Mouse (Mus musculus) thymus, postnatal 0 days (tissue): ENCODE results near the gene Gm20388. TPM values are rescaled to one million over a fixed set of nuclear protein-coding genes. Genes with fewer than 3 reads are reported as not detected.
A peak's percentile ranks its signal among the peaks of the same experiment; 100 is the strongest.

ENCODE experiments used
- DNase-seq: peaks from one replicate; pipeline ENCODE4 v3.0.0-alpha.2; 2015; ENCODE audit warnings: low spot score
- polyA plus RNA-seq: library from polyadenylated mRNA; unstranded; fragments of >200 nt; fragmentation: Nextera tagmentation; extraction: Ambion mirVana; gene quantifications from 2 replicates; pipeline ENCODE4 v1.2.1, GENCODE M21; 2015

Gene Gm20388
- polyA plus RNA-seq, 1 experiment from 2014 or later, result not detected

- no peak for DNase-seq
Observed at GRCm38 (mm10) chr8:120007178-120007577, 96.5 kb downstream of the Gm20388 start.

DNA sequence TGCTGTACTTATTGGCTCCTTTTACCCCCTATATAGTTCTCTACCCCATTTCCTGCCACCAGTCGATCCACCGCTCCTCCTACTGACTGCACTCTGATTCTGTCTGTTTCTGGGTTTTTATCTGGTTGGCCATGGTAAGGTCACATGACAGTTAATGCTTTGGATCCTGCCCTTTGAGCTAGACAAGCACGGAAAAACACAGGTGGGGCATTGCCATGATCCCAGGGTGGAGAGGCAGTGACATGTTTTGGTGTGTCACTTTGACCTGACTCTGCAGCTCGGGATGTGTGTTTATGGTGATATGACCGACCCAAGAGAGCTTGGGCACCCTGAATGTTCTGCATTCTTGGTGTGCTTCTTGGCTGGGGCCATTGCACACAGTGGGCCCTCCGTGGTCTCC is 98.6 kb downstream of the Gm20388 start:
- no peak for DNase-seq

- DNase-seq, result no peak
Observed at GRCm38 (mm10) chr8:120012491-120012890, 101.8 kb downstream of the Gm20388 start.

DNA sequence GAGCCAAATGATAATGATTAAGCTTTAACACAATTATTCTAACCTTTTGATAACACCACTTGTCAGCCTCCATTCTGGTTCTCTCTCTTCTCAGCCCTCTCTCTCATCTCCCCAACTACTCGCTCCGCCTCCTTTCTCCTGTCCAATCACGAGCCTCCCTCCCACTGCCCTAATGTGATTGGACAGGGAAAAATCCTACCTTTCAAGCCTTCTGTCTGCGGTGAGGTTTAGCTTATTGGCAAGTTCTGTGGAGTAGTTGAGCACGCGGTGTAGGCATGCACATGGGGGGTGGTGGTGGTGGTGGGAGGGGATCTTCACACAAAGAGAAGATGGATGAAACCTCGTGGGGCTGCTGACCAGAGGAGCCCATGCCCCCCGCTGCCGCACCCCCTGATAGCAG is 102.3 kb downstream of the Gm20388 start:
- peak; percentile 74 for DNase-seq

- DNase-seq, result no peak
Observed at GRCm38 (mm10) chr8:120014267-120015023, 103.8 kb downstream of the Gm20388 start.

DNA sequence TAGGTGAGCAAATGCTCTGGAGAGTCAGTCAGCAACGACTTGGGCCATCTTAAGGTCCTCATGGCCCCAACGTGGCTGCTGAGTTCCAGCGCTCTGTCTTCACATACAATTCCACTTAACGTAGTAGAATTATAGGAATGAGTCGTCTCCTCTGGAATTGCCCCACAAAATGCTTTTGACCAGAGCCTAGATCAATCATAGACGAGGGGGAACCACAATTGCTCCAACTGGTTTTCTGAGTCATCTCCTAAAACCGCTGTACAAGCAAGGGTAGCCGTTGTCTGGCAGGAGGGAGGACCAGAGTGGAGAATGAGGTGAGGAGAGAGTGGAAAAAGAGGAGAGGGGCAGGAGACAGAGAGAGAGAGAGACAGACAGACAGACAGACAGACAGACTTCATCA is 105.3 kb downstream of the Gm20388 start:
- DNase-seq, result no peak

- no peak for DNase-seq
Observed at GRCm38 (mm10) chr8:120016424-120016823, 105.8 kb downstream of the Gm20388 start.

DNA sequence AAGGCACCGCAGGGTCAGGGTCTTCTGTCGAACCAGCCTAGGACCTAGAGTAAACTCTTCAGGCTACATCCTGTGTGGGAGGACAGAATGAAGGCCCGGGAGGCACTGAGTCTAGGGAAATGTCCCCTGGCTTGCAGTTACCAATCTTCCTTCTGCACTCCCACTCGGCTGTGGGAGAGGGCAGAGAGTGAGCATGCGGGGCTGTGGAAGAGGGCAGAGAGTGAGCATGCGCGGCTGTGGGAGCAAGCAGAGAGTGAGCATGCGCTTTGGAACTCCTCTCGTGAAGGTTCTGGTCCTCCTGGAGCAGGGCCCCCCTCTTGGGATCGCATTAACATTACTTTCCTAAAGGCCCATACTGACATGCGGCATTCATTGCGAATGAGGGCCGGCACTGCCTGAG is 106.7 kb downstream of the Gm20388 start:
- no peak for DNase-seq

- no peak for DNase-seq
Observed at GRCm38 (mm10) chr8:120017786-120018185, 107.1 kb downstream of the Gm20388 start.

DNA sequence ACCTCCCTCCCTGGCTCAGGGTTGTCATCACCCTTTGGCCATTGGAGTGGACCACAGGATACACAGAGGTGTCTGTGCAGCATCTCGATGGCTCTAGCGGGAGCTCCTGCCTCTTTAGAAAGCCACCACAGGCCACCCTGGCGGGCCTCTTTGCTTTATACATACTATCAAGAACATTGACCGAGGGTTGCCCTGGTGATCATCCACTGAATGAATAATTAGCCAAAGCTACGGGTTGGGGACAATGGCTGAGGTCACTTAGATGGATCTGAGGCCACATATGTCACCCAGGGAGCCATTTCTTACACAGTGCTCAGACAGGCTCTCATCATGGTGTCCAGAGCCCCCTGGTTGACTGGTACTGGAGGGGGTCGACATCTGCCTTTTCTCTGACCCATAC is 107.7 kb downstream of the Gm20388 start:
- no peak for DNase-seq

DNA sequence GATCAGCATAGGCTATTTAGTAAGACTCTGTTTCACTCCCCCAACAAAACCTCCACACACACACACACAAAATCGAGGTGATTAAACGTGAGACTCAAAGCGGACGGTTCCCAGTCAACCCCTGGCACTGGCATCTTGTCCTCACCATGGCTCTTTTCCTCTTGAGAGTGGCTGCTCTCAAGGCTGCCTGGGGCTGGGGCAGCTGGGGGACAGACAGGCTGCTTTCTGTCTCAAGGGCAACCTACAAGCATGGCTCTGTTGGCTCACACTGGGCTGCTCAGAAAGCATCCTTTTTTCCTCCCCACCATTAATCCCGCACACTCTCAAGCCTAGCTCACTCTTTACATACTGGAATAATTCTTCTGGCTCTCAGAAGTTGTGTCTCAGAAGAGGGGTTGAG is 108.7 kb downstream of the Gm20388 start:
- DNase-seq, result no peak

DNA sequence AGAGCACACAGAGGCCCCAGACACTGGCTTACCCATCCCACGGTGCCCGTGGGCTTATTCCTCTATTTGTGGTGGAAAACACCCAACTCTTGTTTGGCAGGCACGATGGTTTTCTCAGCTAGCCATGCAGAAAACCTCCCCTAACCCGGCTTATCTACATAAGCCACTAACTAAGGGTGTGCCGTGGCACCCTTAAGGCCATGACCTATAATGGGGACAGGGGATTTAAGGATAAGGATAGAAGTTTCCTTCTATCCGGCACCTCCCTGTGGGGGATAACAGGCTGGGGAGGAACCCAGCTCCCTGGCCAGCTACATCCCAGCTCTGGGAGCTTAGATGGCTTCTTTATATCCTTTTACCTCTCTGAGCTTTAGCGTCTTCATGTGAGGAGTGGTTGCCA is 109.7 kb downstream of the Gm20388 start:
- DNase-seq, result no peak

GRCm38 (mm10) chr8:120026199-120026598 is 115.6 kb downstream of the Gm20388 start:
- no peak for DNase-seq

DNA sequence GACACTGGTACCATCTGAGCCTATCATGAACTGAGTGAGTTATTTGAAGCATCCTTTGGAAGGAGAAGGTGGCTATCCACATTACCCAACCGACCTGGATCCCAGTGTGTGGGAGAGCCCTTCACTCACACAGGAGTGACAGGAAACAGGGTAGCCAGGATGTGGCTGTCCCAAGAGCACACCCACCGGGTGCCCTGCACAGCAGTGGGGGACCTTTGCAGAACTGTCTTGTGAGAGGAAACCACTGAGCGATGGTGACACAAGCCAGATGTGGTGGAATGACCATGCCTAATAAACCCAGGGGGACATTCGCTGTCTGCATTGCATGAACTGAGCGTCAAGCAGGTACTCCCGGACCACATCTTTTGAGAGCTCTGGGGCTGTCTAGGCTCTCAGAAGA is 116.3 kb downstream of the Gm20388 start:
- no peak for DNase-seq

GRCm38 (mm10) chr8:120030447-120030846 is 119.8 kb downstream of the Gm20388 start:
- no peak for DNase-seq

DNA sequence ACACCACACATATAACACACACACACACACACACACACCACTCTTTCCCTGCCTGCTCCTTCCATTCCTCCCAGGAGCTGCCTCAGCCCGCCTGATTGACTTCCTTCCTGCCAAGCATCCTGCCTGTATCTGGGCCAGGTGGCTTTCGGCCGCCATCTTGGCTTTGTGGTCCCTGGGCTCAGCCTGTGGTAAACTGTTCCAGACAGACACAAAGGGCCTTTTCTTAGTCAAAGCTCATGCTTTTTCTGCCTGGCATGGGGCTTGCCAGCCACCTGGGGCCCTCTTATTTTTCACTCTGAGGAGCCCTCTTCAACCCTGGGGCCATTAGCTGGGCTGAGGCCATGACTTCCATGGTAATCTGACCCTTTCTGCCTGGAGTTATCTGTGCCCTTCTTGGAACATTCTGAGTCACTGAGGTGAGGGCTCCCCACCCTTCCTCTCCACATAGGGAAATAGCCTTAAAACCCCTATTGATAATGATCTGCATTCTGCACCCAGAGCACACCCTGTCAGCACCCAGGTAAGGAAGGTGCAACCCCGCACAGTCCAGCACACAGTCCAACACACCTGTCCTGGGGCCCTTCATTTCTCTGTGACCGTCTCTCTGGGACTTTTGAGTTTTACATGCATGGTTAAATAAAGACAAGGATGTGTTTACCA is 122.0 kb downstream of the Gm20388 start:
- peak; percentile 91 for DNase-seq

- DNase-seq, result no peak
Observed at GRCm38 (mm10) chr8:120034471-120034870, 123.8 kb downstream of the Gm20388 start.

DNA sequence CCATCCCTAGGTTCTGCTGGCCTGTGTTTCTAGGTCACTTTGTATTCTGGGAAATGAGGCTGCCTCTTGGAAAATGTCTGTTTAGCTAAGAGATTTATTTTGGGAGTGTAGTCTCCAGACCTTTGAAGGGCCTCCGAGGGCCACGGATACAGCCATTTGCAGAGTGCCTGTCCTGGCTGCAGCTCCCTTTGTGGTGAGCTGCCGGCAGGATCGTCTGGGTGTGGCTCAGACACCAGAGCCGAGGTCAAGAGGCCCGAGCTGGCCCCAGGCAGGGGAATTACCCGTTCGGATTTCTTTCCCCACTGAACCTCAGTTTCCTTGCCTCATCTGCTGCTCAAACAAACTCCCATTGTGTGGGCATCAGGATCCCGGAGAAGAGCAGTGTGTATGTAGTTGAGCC is 125.5 kb downstream of the Gm20388 start:
- DNase-seq, result no peak

DNA sequence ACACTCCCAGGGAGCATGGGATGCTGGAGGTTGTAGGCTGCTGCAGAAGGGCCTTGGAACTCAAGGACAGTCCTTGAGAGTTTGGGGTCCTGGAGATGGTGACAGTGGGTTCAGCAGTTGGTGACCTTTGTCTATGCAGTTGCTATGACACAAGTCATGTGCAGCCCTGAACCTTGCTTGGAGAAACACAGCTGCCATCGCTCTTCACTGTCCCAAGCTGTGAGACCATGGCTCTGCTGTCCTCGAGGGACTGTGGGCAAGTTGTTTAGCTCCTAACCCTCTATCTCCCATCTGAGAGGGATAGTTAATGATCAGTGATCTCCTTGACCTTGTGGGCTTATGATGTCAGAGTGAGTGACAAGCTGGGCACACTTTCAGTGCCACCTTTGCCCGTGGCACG is 125.9 kb downstream of the Gm20388 start:
- no peak for DNase-seq

GRCm38 (mm10) chr8:120037199-120037598 is 126.6 kb downstream of the Gm20388 start:
- no peak for DNase-seq

DNA sequence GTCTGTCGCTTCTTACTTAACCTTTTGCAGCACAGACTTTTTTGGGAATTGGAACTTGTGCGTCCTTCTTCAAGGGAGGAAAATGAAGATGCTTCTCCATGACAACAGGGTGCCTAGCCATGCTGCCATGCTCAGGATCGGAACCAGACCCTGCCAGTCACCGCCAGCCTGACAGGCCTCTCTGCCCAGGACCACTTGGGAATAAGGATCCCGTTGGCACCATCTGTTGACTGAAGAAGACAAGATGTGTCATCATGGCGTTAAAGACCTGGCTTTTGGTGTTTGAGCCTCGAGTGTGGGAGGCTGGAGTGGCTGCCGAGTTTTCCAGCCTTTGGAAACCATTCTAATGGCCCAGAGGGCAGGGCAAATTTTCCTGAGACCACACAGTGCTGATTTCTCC is 127.0 kb downstream of the Gm20388 start:
- DNase-seq, result no peak

DNA sequence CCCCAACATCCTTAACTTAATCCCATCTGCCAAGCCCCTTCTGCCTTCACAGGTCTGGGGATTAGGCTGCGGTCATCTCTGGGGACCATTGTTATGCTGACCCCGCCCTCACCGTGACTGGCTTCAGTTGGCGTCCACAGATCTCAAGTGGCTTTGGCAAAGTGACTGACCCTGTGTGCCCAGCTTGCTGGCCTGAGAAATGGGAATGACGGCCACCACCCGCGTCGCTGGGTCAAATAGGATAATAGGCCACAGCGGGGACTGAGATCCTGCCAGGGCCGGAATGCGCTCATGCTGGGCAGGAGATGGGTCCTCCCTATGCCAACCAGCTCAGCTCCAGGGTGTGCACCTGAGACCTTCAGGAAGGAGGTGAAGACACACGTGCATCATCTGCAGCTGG is 128.1 kb downstream of the Gm20388 start:
- no peak for DNase-seq

DNA sequence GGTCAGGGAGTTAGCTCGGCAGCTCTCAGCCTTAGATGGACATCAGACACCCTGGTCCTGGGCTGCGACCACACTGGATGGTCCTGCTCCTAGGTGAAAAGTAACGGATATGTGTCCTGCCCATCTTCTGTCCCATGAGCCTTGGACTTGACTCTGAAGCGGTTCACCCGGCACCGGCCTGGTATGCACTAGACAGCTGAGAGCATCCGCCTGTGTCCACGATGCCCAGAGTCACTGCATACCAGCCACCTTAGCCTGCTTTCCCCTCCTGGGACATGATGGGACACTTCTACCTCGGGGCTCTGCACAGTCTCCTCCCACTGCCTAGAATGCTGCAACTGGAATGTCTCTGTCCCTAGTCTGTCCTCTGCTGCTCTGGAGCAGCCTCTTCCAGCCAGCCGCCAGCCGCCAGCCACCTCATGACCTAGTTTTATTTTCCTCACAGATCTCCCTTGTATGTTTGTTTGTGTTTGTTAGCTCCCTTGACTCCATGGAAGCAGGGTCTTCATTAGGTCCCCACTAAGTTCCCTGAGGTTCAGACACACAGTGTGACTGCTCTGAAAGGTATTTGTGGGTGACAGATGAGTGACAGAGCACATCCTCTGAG is 128.8 kb downstream of the Gm20388 start:
- no peak for DNase-seq
